In the genomic region with DNA sequence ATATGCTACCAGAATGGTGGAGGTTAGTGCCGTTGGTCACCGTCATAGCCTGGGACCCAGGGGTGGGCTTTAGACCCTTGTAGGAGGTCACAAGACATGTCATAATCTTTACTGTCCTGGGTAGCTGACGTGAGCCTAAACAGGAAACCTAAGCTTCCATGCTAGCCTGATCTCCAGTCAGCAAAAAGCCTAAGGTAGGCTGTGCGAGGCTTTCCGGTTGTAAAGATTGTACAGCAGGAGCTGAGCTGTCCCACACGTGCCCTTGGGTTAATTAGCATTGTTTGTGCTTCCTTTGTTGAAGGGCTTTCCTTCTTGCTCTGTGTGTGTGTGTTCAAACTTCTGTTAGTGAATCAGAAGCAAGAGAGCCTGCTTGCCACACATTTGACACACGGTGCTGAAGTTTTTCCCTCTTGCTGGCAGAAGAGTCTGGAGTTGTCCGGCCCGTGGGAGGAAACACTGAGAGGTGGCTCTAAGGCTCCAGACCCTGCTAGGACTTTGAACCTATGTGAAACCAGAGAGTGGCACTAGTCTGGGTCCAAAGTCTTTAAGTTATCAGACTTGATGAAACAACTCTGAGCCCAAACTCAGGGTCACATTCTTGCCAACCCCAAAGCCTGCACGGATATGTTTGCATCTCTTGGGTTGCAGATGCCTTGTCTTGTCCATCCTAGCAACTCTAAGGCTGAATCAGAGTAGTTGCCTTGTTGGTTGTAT, we compare ENCODE assay signal across 26 mouse cellular contexts. TPM values are rescaled to one million over a fixed set of nuclear protein-coding genes. Genes with fewer than 3 reads are reported as not detected.
A peak's percentile ranks its signal among the peaks of the same experiment; 100 is the strongest.
DNase-seq lines count a peak whose midpoint lies in the region; ATAC-seq and TF ChIP-seq lines count a peak whose summit lies in the region.
"Had no signal": no experiment of that assay in that cellular context is flagged by ENCODE, and none has a peak within 500 bp of the region (broad histone marks: within the 10 kb centered on the region; RNA-seq: fewer than 3 reads in every experiment).

No protein-coding gene starts in this region.

- TF ChIP-seq CTCF in CH12.LX (conservative IDR thresholded peaks at IDR 0.05 in 1 of 2, IDR thresholded peaks at IDR 0.05 in 1 of 2; ENCODE audit: low read depth in 2 of 2, low read length in 2 of 2), result no peak

- no peaks in the 10 kb centered on the region for H3K36me3 ChIP-seq in CH12.LX (replicated peaks in 1 of 2; ENCODE audit: control insufficient read depth in 1 of 2, insufficient read depth in 1 of 2, low read length in 1 of 2)
- no peaks in the 10 kb centered on the region for H3K36me3 ChIP-seq in intestine, embryonic 16.5 days (ENCODE audit: control insufficient read depth, insufficient read depth, low read length)
- H3K36me3 ChIP-seq: forebrain, embryonic 10.5 days; heart, embryonic 10.5 days; heart, embryonic 13.5 days had no signal

- no peak for TF ChIP-seq EP300 in CH12.LX (IDR thresholded peaks at IDR 0.05; ENCODE audit: low read length)

- no peak for TF ChIP-seq POLR2A in CH12.LX (IDR thresholded peaks at IDR 0.05; ENCODE audit: low read depth, low read length)

- peaks cover 26% of the 10 kb centered on the region for H3K27me3 ChIP-seq in CH12.LX (replicated peaks)
- no peaks in the 10 kb centered on the region for H3K27me3 ChIP-seq in intestine, embryonic 16.5 days (replicated peaks; ENCODE audit: control insufficient read depth, insufficient read depth, low read length)
- H3K27me3 ChIP-seq: forebrain, embryonic 13.5 days had no signal

- no peak overlapping the region for H3K9ac ChIP-seq in CH12.LX (ENCODE audit: insufficient read depth, low read depth)
- H3K9ac ChIP-seq in intestine, embryonic 16.5 days (ENCODE audit: low read depth, low read length), result 0 out of 2 replicates have a peak overlapping the region, but pooled peaks have one; percentile 8
- H3K9ac ChIP-seq: forebrain, embryonic 13.5 days; heart, embryonic 13.5 days; hindbrain, embryonic 14.5 days had no signal

- dilution Hi-C loops in CH12.LX (cut with MboI; ENCODE audit: extremely low pct_ligation_motif_present, extremely low pct_unique_long_range_greater_than_20kb, low sequenced_read_pairs), result no loop called here

- ATAC-seq in intestine, embryonic 16.5 days, result peak; percentile 71
- ATAC-seq: forebrain, embryonic 13.5 days; forebrain, embryonic 16.5 days had no signal

- no peak overlapping the region for H3K4me3 ChIP-seq in CH12.LX (replicated peaks in 1 of 3; ENCODE audit: low read depth in 2 of 3, low read length in 2 of 3, poor library complexity in 1 of 3)
- H3K4me3 ChIP-seq in intestine, embryonic 16.5 days (ENCODE audit: low read length), result no peak overlapping the region
- H3K4me3 ChIP-seq: forebrain, embryonic 10.5 days; forebrain, embryonic 13.5 days; heart, adult 2 months; heart, embryonic 10.5 days; heart, embryonic 13.5 days had no signal

- peaks cover 0 to 2% of the 10 kb centered on the region in 2 experiments; a peak in 1 of 4 replicates for H3K4me1 ChIP-seq in CH12.LX (ENCODE audit: control insufficient read depth in 1 of 2, insufficient read depth in 2 of 2)
- H3K4me1 ChIP-seq in intestine, embryonic 16.5 days (ENCODE audit: control insufficient read depth, insufficient read depth, low read length), result peaks cover 6% of the 10 kb centered on the region
- H3K4me1 ChIP-seq: forebrain, embryonic 10.5 days; forebrain, embryonic 13.5 days had no signal

- no peak overlapping the region for H3K4me2 ChIP-seq in CH12.LX (ENCODE audit: insufficient read depth, low read depth, poor library complexity, severe bottlenecking)
- peak overlapping the region; percentile 34 for H3K4me2 ChIP-seq in intestine, embryonic 16.5 days (ENCODE audit: low read depth, low read length)
- H3K4me2 ChIP-seq: forebrain, embryonic 13.5 days; heart, embryonic 13.5 days; hindbrain, embryonic 14.5 days had no signal

- DNase-seq in kidney, adult 8-10 months, result peak; percentile 11 to 14
- DNase-seq in kidney, adult 18-20 months, result no peak
- no peak for DNase-seq in CH12.LX (ENCODE audit: extremely low read depth)
- DNase-seq in yolk sac, embryonic 10.5 days (ENCODE audit: low spot score), result peak; percentile 45
- no peak for DNase-seq in thymus, postnatal 10 days (ENCODE audit: low spot score in 2 of 2)
- DNase-seq in adrenal gland, adult 18-20 months (ENCODE audit: low spot score in 2 of 2), result no peak
- DNase-seq: adrenal gland, adult 8-10 months; adrenal gland, postnatal 25 days; B cell, adult 2 months; cerebellum, adult 18-20 months; cerebellum, adult 9-10 months; cerebellum, postnatal 14 days; gastrocnemius, postnatal 10 days; gastrocnemius, postnatal 36 days; heart, adult 2 months; heart, postnatal 14 days; heart, postnatal 4 days had no signal

- H3K79me2 ChIP-seq in CH12.LX (replicated peaks; ENCODE audit: control insufficient read depth, extremely low read depth, insufficient read depth, poor library complexity, severe bottlenecking), result no peaks in the 10 kb centered on the region

- TF ChIP-seq RAD21 in CH12.LX (IDR thresholded peaks at IDR 0.05; ENCODE audit: low read depth, low read length), result no peak

- H3K9me3 ChIP-seq in CH12.LX (replicated peaks; ENCODE audit: low read length), result no peaks in the 10 kb centered on the region
- no peaks in the 10 kb centered on the region for H3K9me3 ChIP-seq in intestine, embryonic 16.5 days (ENCODE audit: control insufficient read depth, low read length)
- H3K9me3 ChIP-seq: forebrain, embryonic 10.5 days; forebrain, embryonic 13.5 days; heart, embryonic 10.5 days; heart, embryonic 13.5 days had no signal

- 57% methylated on average over 10 of the region's 10 CpGs for WGBS in intestine, embryonic 16.5 days

- in situ Hi-C loops in CH12.LX (cut with MboI; ENCODE audit: low pct_ligation_motif_present, low pct_unique_long_range_greater_than_20kb, low sequenced_read_pairs), result no loop called here

- no peak overlapping the region for H3K27ac ChIP-seq in CH12.LX (ENCODE audit: insufficient read depth, low read depth)
- peak overlapping the region; percentile 79 for H3K27ac ChIP-seq in intestine, embryonic 16.5 days (ENCODE audit: low read length)
- H3K27ac ChIP-seq: forebrain, embryonic 10.5 days; forebrain, embryonic 13.5 days; heart, adult 2 months; heart, embryonic 10.5 days; heart, embryonic 13.5 days; hindbrain, embryonic 14.5 days had no signal

TF ChIP-seq in CH12.LX, 34 proteins besides CTCF, POLR2A, EP300 and RAD21:
- TF ChIP-seq UBTF (IDR thresholded peaks at IDR 0.05; ENCODE audit: low read depth, low read length), result no peak
- 0 out of 2 replicates have a peak, but pooled peaks have one; percentile 2 for TF ChIP-seq BHLHE40 (IDR thresholded peaks at IDR 0.05; ENCODE audit: low read depth, low read length)
TF ChIP-seq in CH12.LX: peak in this region for 1.

RNA-seq across cellular contexts. Expression of gene Slc6a4, which starts 12.5 kb away (rescaled TPM):
- total RNA-seq in CH12.LX (2012; rRNA removed) (not detected in 2 replicates), CH12.LX (2014; rRNA removed) (not detected in 2 replicates)
- polyA plus RNA-seq in CH12.LX (2012; ENCODE audit: insufficient read length, low read depth), result not detected in 2 replicates
- 24.4 and 28.3 TPM in 2 replicates for polyA plus RNA-seq in intestine, embryonic 16.5 days (2015; fragmentation: Nextera tagmentation; extraction: Ambion mirVana)
- total RNA-seq in adrenal gland, adult 18-20 months (2021), result 10 to 100 TPM; 40.7 to 45.6 TPM
- total RNA-seq: granulocyte monocyte progenitor cell, adult 5-6 weeks; MEL had no signal

Comparison
In these comparisons a context has a peak if more than half of its experiments do, and no peak if none do; other contexts are left out.
1. DNase-seq: peak in kidney, adult 8-10 months (2 of 2) and yolk sac, embryonic 10.5 days (single experiment); none in kidney, adult 18-20 months (single experiment), CH12.LX (single experiment), thymus, postnatal 10 days (0 of 2) and adrenal gland, adult 18-20 months (0 of 2).
2. RNA of gene Slc6a4, which starts 12.5 kb away (total RNA-seq): 40.7 to 45.6 TPM in adrenal gland, adult 18-20 months; not detected in CH12.LX; every median in the first group is over 10 times any median in the second.